Mouse (Mus musculus) liver, embryonic 16.5 days (tissue): ENCODE data around the gene Ndc1. TPM values are rescaled to one million over a fixed set of nuclear protein-coding genes. Genes with fewer than 3 reads are reported as not detected.
"Not testable (repeated sequence)": the region's sequence is repeated elsewhere in the genome, so short reads cannot be mapped to it uniquely, and the experiment has no call there.

Experiments used
- ATAC-seq: fragments of 200-750 bp; cut with Nextera tagmentation; 2 replicates; pipeline ENCODE4 v1.8.0; 2017; ENCODE audit warnings: low read depth, mild to moderate bottlenecking, moderate number of reproducible peaks, moderate library complexity
- H3K27ac ChIP-seq: fragments of 300-500 bp; sonication (generic); 2 replicates; pipeline ENCODE4 v1.5.1; 2014; ENCODE audit warnings: mild to moderate bottlenecking, low read length
- H3K27me3 ChIP-seq: fragments of 300-500 bp; sonication (generic); 2 replicates; pipeline ENCODE4 v1.6.1; 2014; ENCODE audit warnings: low read depth, low read length, mixed read lengths; ENCODE audit not compliant: control insufficient read depth, insufficient read depth
- H3K36me3 ChIP-seq: fragments of 300-500 bp; sonication (generic); 2 replicates; pipeline ENCODE4 v1.6.1; 2014; ENCODE audit warnings: mild to moderate bottlenecking; ENCODE audit not compliant: control insufficient read depth, insufficient read depth
- H3K4me1 ChIP-seq: fragments of 300-500 bp; sonication (generic); 2 replicates; pipeline ENCODE4 v1.6.1; 2014; ENCODE audit warnings: low read depth, low read length, mixed read lengths; ENCODE audit not compliant: control insufficient read depth
- H3K4me2 ChIP-seq: fragments of 300-500 bp; sonication (generic); 2 replicates; pipeline ENCODE4 v1.6.1; 2014; ENCODE audit warnings: low read depth, low read length, mixed read lengths
- H3K4me3 ChIP-seq: fragments of 300-500 bp; sonication (generic); 2 replicates; pipeline ENCODE4 v1.5.1; 2014; ENCODE audit warnings: low read depth, mild to moderate bottlenecking, low read length
- H3K9ac ChIP-seq: fragments of 300-500 bp; sonication (generic); 2 replicates; pipeline ENCODE4 v1.6.1; 2014; ENCODE audit warnings: low read depth, low read length
- H3K9me3 ChIP-seq: fragments of 300-500 bp; sonication (generic); replicated peaks from 2 replicates; pipeline ENCODE4 v1.6.1; 2016; ENCODE audit warnings: low read length; ENCODE audit not compliant: control insufficient read depth
- WGBS: fragments of 180-500 bp; shearing (Covaris S2); extraction: QIAGEN DNeasy Blood & Tissue Kit; methylation state at CpG from one replicate; pipeline ENCODE4 v1.1.7; 2014; ENCODE audit not compliant: insufficient replicate concordance; 5-methylcytosine and 5-hydroxymethylcytosine counted together
- polyA plus RNA-seq: library from polyadenylated mRNA; unstranded; fragments of >200 nt; fragmentation: Nextera tagmentation; extraction: Ambion mirVana; gene quantifications from 2 replicates; pipeline ENCODE4 v1.2.1, GENCODE M21; 2015

The Ndc1 gene
- polyA plus RNA-seq, 1 experiment from 2014 or later: 13.0 TPM

DNA sequence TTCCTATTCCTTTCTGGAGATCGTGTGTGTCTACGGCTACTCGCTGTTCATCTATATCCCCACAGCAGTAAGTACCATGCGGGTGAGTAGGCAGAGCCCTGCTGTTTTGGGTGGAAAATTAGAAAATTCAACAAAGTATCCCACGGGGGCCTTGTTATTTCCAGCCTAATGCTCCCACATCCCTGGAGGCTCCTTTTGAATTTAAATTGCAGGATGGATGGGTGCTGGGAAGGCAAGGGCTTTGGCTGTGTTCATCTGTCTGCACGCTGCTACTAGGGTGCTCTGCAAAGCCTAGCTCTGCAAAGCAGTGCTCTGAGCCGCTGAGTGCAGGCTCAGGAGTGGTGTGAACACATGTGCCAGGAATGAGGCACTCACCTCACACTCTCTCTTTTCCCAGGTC, 23.0 kb upstream of the Ndc1 start:
- WGBS: 82% methylated on average over 7 of the region's 7 CpGs
- ATAC-seq: no peak
- H3K36me3 ChIP-seq: no peaks in the 10 kb centered on the region
- no peak overlapping the region for H3K4me3 ChIP-seq
- H3K4me1 ChIP-seq: no peaks in the 10 kb centered on the region
- H3K27me3 ChIP-seq: no peaks in the 10 kb centered on the region
- no peak overlapping the region for H3K9ac ChIP-seq
- H3K27ac ChIP-seq: no peak overlapping the region
- H3K4me2 ChIP-seq: no peak overlapping the region
- no peaks in the 10 kb centered on the region for H3K9me3 ChIP-seq

- no peak overlapping the region for H3K27ac ChIP-seq
- no peaks in the 10 kb centered on the region for H3K4me1 ChIP-seq
- no peaks in the 10 kb centered on the region for H3K36me3 ChIP-seq
- no peak for ATAC-seq
- H3K9me3 ChIP-seq: no peaks in the 10 kb centered on the region
- no peaks in the 10 kb centered on the region for H3K27me3 ChIP-seq
- WGBS: 60% methylated on average over 6 of the region's 6 CpGs
- no peak overlapping the region for H3K4me3 ChIP-seq
- no peak overlapping the region for H3K9ac ChIP-seq
- H3K4me2 ChIP-seq: no peak overlapping the region
These were observed 20.4 kb upstream of the Ndc1 start for GRCm38 (mm10) chr4:107347221-107347620.

GRCm38 (mm10) chr4:107348529-107349310, 18.9 kb upstream of the Ndc1 start:
- H3K27ac ChIP-seq: no peak overlapping the region
- H3K36me3 ChIP-seq: no peaks in the 10 kb centered on the region
- ATAC-seq: 0 out of 2 replicates have a peak, but pooled peaks have one; percentile 13
- no peak overlapping the region for H3K4me3 ChIP-seq
- H3K9me3 ChIP-seq: no peaks in the 10 kb centered on the region
- no peak overlapping the region for H3K4me2 ChIP-seq
- 70% methylated on average over 20 of the region's 20 CpGs for WGBS
- no peak overlapping the region for H3K9ac ChIP-seq
- H3K27me3 ChIP-seq: no peaks in the 10 kb centered on the region
- no peaks in the 10 kb centered on the region for H3K4me1 ChIP-seq

GRCm38 (mm10) chr4:107349311-107350008, 18.1 kb upstream of the Ndc1 start:
- Histone ChIP-seq H3K4me1 (no peaks in the 10 kb centered on the region), H3K9me3 (no peaks in the 10 kb centered on the region), H3K27me3 (no peaks in the 10 kb centered on the region), H3K36me3 (no peaks in the 10 kb centered on the region), H3K4me3 (no peak overlapping the region), H3K27ac (no peak overlapping the region), H3K9ac (no peak overlapping the region), H3K4me2 (no peak overlapping the region)
- no peak for ATAC-seq
- 65% methylated on average over 8 of the region's 8 CpGs for WGBS

DNA sequence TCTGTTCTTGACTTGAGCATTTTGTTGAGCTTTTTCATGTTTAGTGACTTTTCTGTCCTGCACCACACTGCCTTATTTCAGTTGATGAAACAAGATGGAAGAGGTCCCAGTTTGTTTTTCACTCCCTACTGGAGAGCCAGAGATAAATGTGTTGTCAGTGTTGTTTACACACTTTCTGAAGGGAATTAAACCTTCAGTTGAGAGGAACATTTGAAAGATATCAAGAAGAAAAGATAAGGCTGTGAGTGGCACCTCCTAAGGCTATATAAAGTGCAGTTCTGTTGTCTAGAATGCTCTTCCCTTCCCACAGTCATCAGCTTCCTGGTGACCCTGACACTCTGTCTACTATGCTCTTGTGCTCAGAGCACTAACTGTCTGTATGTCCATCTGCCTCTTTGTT, 16.2 kb upstream of the Ndc1 start:
- Histone ChIP-seq H3K27ac (no peak overlapping the region), H3K9me3 (no peaks in the 10 kb centered on the region), H3K36me3 (no peaks in the 10 kb centered on the region), H3K27me3 (no peaks in the 10 kb centered on the region), H3K4me2 (no peak overlapping the region), H3K9ac (no peak overlapping the region), H3K4me1 (no peaks in the 10 kb centered on the region), H3K4me3 (no peak overlapping the region)
- ATAC-seq: no peak

GRCm38 (mm10) chr4:107353612-107354011, 14.0 kb upstream of the Ndc1 start:
- no peak overlapping the region for H3K9ac ChIP-seq
- WGBS: 54% methylated on average over 3 of the region's 3 CpGs
- no peak for ATAC-seq
- no peak overlapping the region for H3K27ac ChIP-seq
- H3K9me3 ChIP-seq: no peaks in the 10 kb centered on the region
- no peaks in the 10 kb centered on the region for H3K36me3 ChIP-seq
- H3K4me1 ChIP-seq: no peaks in the 10 kb centered on the region
- no peak overlapping the region for H3K4me3 ChIP-seq
- H3K4me2 ChIP-seq: no peak overlapping the region
- H3K27me3 ChIP-seq: no peaks in the 10 kb centered on the region

DNA sequence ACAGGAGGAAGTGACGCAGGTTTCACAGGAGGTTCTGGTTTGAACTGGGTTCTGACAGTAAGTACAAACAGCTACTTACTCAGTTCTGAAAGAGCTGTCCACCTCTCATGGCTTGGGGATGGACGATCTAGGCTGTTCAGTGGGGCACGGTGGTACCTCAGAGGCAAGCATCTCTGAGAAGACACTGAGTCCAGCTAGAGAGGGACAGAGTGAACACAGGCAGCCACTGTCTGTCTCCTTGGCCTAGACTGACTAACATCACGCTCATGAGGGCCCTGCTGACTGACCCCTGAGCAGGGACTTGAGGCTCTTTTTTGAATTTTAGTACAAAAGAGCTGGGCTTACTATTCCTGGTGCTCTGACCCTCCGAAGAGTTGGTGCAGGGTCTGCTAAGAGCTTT, 13.5 kb upstream of the Ndc1 start:
- Histone ChIP-seq H3K27me3 (no peaks in the 10 kb centered on the region), H3K36me3 (no peaks in the 10 kb centered on the region), H3K4me3 (no peak overlapping the region), H3K27ac (no peak overlapping the region), H3K4me1 (no peaks in the 10 kb centered on the region), H3K9me3 (no peaks in the 10 kb centered on the region), H3K4me2 (no peak overlapping the region), H3K9ac (no peak overlapping the region)
- no peak for ATAC-seq
- WGBS: 76% methylated on average over 5 of the region's 5 CpGs

DNA sequence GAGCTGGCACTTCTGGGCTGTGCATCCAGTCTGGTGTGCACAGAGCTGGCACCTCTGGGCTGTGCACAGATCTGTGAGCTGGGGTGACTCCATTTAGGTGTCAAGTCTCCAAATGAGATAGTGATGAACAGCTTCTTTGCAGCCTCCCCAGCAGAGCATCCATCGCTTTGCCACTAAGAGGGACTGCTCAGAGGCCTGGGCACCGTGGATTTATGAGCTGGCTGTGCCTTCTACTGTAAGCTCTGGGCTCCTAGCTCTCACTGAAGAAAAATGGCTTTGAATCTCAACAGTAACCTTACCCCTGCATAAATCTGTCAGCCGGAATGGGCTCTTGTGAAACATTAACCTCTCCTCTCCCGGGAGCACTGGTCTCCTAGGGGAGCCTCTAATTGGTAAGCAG, 13.0 kb upstream of the Ndc1 start:
- Histone ChIP-seq H3K4me2 (no peak overlapping the region), H3K27me3 (no peaks in the 10 kb centered on the region), H3K9ac (no peak overlapping the region), H3K4me3 (no peak overlapping the region), H3K4me1 (no peaks in the 10 kb centered on the region), H3K9me3 (no peaks in the 10 kb centered on the region), H3K36me3 (no peaks in the 10 kb centered on the region), H3K27ac (no peak overlapping the region)
- WGBS: 54% methylated on average over 4 of the region's 4 CpGs
- ATAC-seq: no peak

GRCm38 (mm10) chr4:107357172-107357571, 10.4 kb upstream of the Ndc1 start:
- not testable (repeated sequence) for H3K4me3 ChIP-seq, H3K9me3 ChIP-seq, H3K9ac ChIP-seq, H3K27ac ChIP-seq, H3K27me3 ChIP-seq, ATAC-seq, H3K4me2 ChIP-seq, H3K36me3 ChIP-seq, H3K4me1 ChIP-seq
- WGBS: 57% methylated on average over 8 of the region's 8 CpGs
